Mouse (Mus musculus): ENCODE measurements around the gene Cldn34a. TPM values are rescaled to one million over a fixed set of nuclear protein-coding genes. Genes with fewer than 3 reads are reported as not detected.
"Not testable (repeated sequence)": the region's sequence is repeated elsewhere in the genome, so short reads cannot be mapped to it uniquely, and the experiment has no call there.

Cldn34a gene
- not detected in 2 replicates for polyA plus RNA-seq (2015; fragmentation: Nextera tagmentation; extraction: Ambion mirVana)

DNA sequence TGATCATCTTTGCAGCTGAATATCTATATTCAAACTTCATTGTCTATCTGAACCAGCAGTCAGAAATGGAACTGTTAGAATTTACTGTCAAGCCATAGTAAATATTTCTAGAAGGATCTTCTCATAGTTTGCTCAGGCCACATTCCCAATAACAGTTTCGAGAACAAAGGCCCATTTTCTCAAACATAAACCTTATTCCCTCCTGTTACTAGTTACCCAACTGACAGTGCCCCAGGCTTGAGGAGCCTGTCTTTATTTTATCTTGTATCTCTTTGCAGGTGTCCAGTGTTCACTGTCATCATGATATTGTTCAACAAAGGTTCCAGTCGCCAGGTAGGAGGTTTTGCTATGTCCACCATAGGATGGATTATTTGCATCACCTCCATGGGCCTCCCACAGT is at the start of gene Cldn34a:
Cldn34a (plus strand) TSS at position 301 of the 400 bp plus-strand sequence.
- Histone ChIP-seq H3K4me2 (ENCODE audit: low read depth, low read length) (no peak within 1 kb of the TSS), H3K4me3 (ENCODE audit: low read depth, low read length) (no peak within 1 kb of the TSS), H3K9ac (ENCODE audit: low read depth, low read length) (no peak within 1 kb of the TSS), H3K27ac (ENCODE audit: low read length) (no peak within 1 kb of the TSS), H3K36me3 (ENCODE audit: control insufficient read depth, insufficient read depth) (no peaks in the 10 kb centered on the region), H3K9me3 (replicated peaks; ENCODE audit: control insufficient read depth, low read length) (no peaks in the 10 kb centered on the region), H3K4me1 (ENCODE audit: control insufficient read depth, low read depth, low read length) (no peaks in the 10 kb centered on the region), H3K27me3 (ENCODE audit: control insufficient read depth, insufficient read depth, low read depth, low read length) (no peaks in the 10 kb centered on the region)
- no peak for ATAC-seq (ENCODE audit: low read depth)
- 51% methylated on average over 2 of the region's 2 CpGs for WGBS (ENCODE audit: insufficient replicate concordance)

GRCm38 (mm10) chrX:152518611-152519010 is 44.5 kb upstream of the Cldn34a start:
- WGBS (ENCODE audit: insufficient replicate concordance): 55% methylated on average over 2 of the region's 2 CpGs
- ATAC-seq (ENCODE audit: low read depth); H3K9me3 ChIP-seq (replicated peaks; ENCODE audit: control insufficient read depth, low read length); H3K36me3 ChIP-seq (ENCODE audit: control insufficient read depth, insufficient read depth); H3K27ac ChIP-seq (ENCODE audit: low read length); H3K4me2 ChIP-seq (ENCODE audit: low read depth, low read length); H3K4me1 ChIP-seq (ENCODE audit: control insufficient read depth, low read depth, low read length); H3K27me3 ChIP-seq (ENCODE audit: control insufficient read depth, insufficient read depth, low read depth, low read length); H3K4me3 ChIP-seq (ENCODE audit: low read depth, low read length); H3K9ac ChIP-seq (ENCODE audit: low read depth, low read length): not testable (repeated sequence)

DNA sequence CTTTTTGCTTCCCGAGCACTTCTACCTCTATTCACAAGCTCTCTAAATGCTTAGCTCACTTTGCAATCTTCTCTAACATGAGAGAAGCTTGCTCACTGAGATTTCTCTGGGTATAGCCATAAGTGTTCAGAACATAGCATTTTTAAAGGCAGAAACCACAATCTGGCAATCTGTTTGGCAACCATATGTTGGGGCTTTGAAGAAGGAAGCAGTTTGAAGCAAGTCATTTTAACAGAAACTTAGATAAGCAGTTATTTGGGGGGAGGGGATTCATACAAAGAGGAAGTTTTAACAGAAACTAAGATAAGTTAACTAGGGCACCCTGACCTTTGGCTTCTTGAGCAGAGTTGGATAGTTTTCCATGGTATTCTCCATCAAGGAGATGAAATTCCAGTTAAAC is 17.4 kb upstream of the Cldn34a start:
- Histone ChIP-seq H3K9ac (ENCODE audit: low read depth, low read length) (no peak overlapping the region), H3K27me3 (ENCODE audit: control insufficient read depth, insufficient read depth, low read depth, low read length) (no peaks in the 10 kb centered on the region; the same call in 1 of the 2 replicates), H3K4me1 (ENCODE audit: control insufficient read depth, low read depth, low read length) (no peaks in the 10 kb centered on the region), H3K4me2 (ENCODE audit: low read depth, low read length) (no peak overlapping the region), H3K36me3 (ENCODE audit: control insufficient read depth, insufficient read depth) (no peaks in the 10 kb centered on the region), H3K4me3 (ENCODE audit: low read depth, low read length) (no peak overlapping the region), H3K27ac (ENCODE audit: low read length) (no peak overlapping the region), H3K9me3 (replicated peaks; ENCODE audit: control insufficient read depth, low read length) (no peaks in the 10 kb centered on the region)
- no peak for ATAC-seq (ENCODE audit: low read depth)
- WGBS (ENCODE audit: insufficient replicate concordance): 32% methylated on average over 1 of the region's 1 CpGs

- Histone ChIP-seq H3K27me3 (ENCODE audit: control insufficient read depth, insufficient read depth, low read depth, low read length) (no peaks in the 10 kb centered on the region; the same call in 1 of the 2 replicates), H3K9me3 (replicated peaks; ENCODE audit: control insufficient read depth, low read length) (no peaks in the 10 kb centered on the region), H3K27ac (ENCODE audit: low read length) (no peak overlapping the region), H3K4me2 (ENCODE audit: low read depth, low read length) (no peak overlapping the region), H3K9ac (ENCODE audit: low read depth, low read length) (no peak overlapping the region), H3K4me1 (ENCODE audit: control insufficient read depth, low read depth, low read length) (no peaks in the 10 kb centered on the region), H3K36me3 (ENCODE audit: control insufficient read depth, insufficient read depth) (no peaks in the 10 kb centered on the region), H3K4me3 (ENCODE audit: low read depth, low read length) (no peak overlapping the region)
- 26% methylated on average over 1 of the region's 1 CpGs for WGBS (ENCODE audit: insufficient replicate concordance)
- ATAC-seq (ENCODE audit: low read depth): no peak
Observed at GRCm38 (mm10) chrX:152548180-152548579, 15.0 kb upstream of the Cldn34a start.

- no peak for ATAC-seq (ENCODE audit: low read depth)
Observed at GRCm38 (mm10) chrX:152557446-152557845, 5.7 kb upstream of the Cldn34a start.

More at GRCm38 (mm10) chrX:152557446-152557845, 5.7 kb upstream of the Cldn34a start:
- H3K36me3 ChIP-seq (ENCODE audit: control insufficient read depth, insufficient read depth): no peaks in the 10 kb centered on the region
- no peaks in the 10 kb centered on the region for H3K4me1 ChIP-seq (ENCODE audit: control insufficient read depth, low read depth, low read length)
- no peaks in the 10 kb centered on the region for H3K27me3 ChIP-seq (ENCODE audit: control insufficient read depth, insufficient read depth, low read depth, low read length)
- no peak overlapping the region for H3K4me2 ChIP-seq (ENCODE audit: low read depth, low read length)
- 49% methylated on average over 6 of the region's 6 CpGs for WGBS (ENCODE audit: insufficient replicate concordance)
- no peaks in the 10 kb centered on the region for H3K9me3 ChIP-seq (replicated peaks; ENCODE audit: control insufficient read depth, low read length)
- no peak overlapping the region for H3K27ac ChIP-seq (ENCODE audit: low read length)
- H3K4me3 ChIP-seq (ENCODE audit: low read depth, low read length): no peak overlapping the region
- H3K9ac ChIP-seq (ENCODE audit: low read depth, low read length): no peak overlapping the region

Other genes starting within 250 kb of the Cldn34a start
- 2.8 and 3.4 TPM in 2 replicates for gene Kantr, start 235.8 kb upstream of the Cldn34a start, polyA plus RNA-seq (2015; fragmentation: Nextera tagmentation; extraction: Ambion mirVana)
- gene Tspyl2, start 220.9 kb upstream of the Cldn34a start, polyA plus RNA-seq (2015; fragmentation: Nextera tagmentation; extraction: Ambion mirVana): 5.6 and 6.6 TPM in 2 replicates
- 0.11 and 0.16 TPM in 2 replicates for gene Gpr173, start 194.6 kb upstream of the Cldn34a start, polyA plus RNA-seq (2015; fragmentation: Nextera tagmentation; extraction: Ambion mirVana)
- gene Shroom2, start 206.1 kb downstream of the Cldn34a start, polyA plus RNA-seq (2015; fragmentation: Nextera tagmentation; extraction: Ambion mirVana): 0.95 and 1.3 TPM in 2 replicates
- 0.05 and 0.12 TPM in 2 replicates for gene Gpr143, start 218.6 kb downstream of the Cldn34a start, polyA plus RNA-seq (2015; fragmentation: Nextera tagmentation; extraction: Ambion mirVana)